Mouse (Mus musculus) layer of hippocampus, adult 9-10 months (tissue): ENCODE results near the gene Cd300c2.
"Not testable (repeated sequence)": the region's sequence is repeated elsewhere in the genome, so short reads cannot be mapped to it uniquely, and the experiment has no call there.

Experiments
- DNase-seq: peaks from one replicate; pipeline ENCODE4 v3.0.0; 2022; ENCODE audit warnings: low spot score

Gene Cd300c2

GRCm38 (mm10) chr11:115001474-115002040, at the start of gene Cd300c2:
Gene Cd300c2, minus strand, starts transcription at chr11:115001880.
- DNase-seq = no peak

- no peak for DNase-seq
Observed at GRCm38 (mm10) chr11:115049282-115049895, 47.7 kb upstream of the Cd300c2 start.

GRCm38 (mm10) chr11:115048259-115048658, 46.6 kb upstream of the Cd300c2 start, which contains the start of gene Cd300ld3:
Gene Cd300ld3, minus strand, starts transcription at chr11:115048409.
- no peak for DNase-seq

GRCm38 (mm10) chr11:115037669-115038068, 36.0 kb upstream of the Cd300c2 start, which contains the start of gene Cd300ld5:
Gene Cd300ld5, minus strand, starts transcription at chr11:115037769.
- not testable (repeated sequence) for DNase-seq

- not testable (repeated sequence) for DNase-seq
Observed at GRCm38 (mm10) chr11:115026912-115027311, 25.2 kb upstream of the Cd300c2 start, which contains the start of gene Cd300ld4. Gene Cd300ld4, minus strand, starts transcription at chr11:115027012.

GRCm38 (mm10) chr11:115016093-115016492, 14.4 kb upstream of the Cd300c2 start, which contains the start of gene Cd300ld2:
Gene Cd300ld2, minus strand, starts transcription at chr11:115016193.
- DNase-seq = not testable (repeated sequence)

- no peak for DNase-seq
Observed at GRCm38 (mm10) chr11:115004070-115004469, 2.4 kb upstream of the Cd300c2 start.

GRCm38 (mm10) chr11:114989793-114990192, 11.9 kb downstream of the Cd300c2 start, which contains the start of gene Cd300ld:
Gene Cd300ld, minus strand, starts transcription at chr11:114989922.
- DNase-seq = no peak

- DNase-seq = no peak
Observed at GRCm38 (mm10) chr11:114981866-114982265, 19.8 kb downstream of the Cd300c2 start.

- DNase-seq = no peak
Observed at GRCm38 (mm10) chr11:114972726-114973125, 29.0 kb downstream of the Cd300c2 start.

GRCm38 (mm10) chr11:114968752-114969207, 32.9 kb downstream of the Cd300c2 start, which contains the start of gene Cd300c:
Gene Cd300c, minus strand, starts transcription at chr11:114969157.
- DNase-seq = peak; percentile 17

GRCm38 (mm10) chr11:114965182-114965828, 36.4 kb downstream of the Cd300c2 start:
- DNase-seq = no peak

- DNase-seq = no peak
Observed at GRCm38 (mm10) chr11:114960369-114960768, 41.3 kb downstream of the Cd300c2 start.
